Mouse (Mus musculus): ENCODE results near the gene Os9. TPM values are rescaled to one million over a fixed set of nuclear protein-coding genes. Genes with fewer than 3 reads are reported as not detected.
A peak's percentile ranks its signal among the peaks of the same experiment; 100 is the strongest.

Os9 gene
- total and polyA plus RNA-seq, 3 experiments: 24.4 to 25.6 (median 25.1) TPM

DNA sequence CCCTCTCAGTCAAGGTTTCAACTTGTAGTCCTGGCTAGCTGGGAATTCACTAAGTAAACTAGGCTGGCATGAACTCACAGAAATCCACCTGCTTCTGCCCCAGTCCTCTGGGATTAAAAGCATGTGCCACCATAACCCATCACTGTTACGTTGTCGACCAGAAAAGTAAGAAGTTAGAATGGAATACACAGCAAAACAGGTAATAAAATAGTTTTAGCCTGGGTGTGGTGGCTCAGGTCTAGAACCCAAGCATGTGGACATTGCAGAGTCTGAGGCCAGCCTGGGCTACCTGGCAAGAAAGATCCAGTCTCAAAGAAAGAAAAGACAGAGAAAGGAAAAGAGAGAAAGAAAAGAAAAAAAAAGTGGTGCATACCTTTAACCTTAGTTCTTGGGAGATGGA is 59.4 kb downstream of the Os9 start:
- TF ChIP-seq EP300 (IDR thresholded peaks at IDR 0.05; ENCODE audit: insufficient read depth, low read depth, low read length) (no peak), CTCF (IDR thresholded peaks at IDR 0.05) (no peak), POLR2A (IDR thresholded peaks at IDR 0.05; ENCODE audit: insufficient read depth, low read depth, low read length) (no peak)
- H3K9ac ChIP-seq (ENCODE audit: low read depth, low read length): no peak overlapping the region
- DNase-seq: no peak
- intact Hi-C loops (cut with DNase I): loop anchor here (10.0 kb wide), 1 partner anchor 1683 kb away; the partner anchor contains the start of genes Dgka and Pym1
- no peak overlapping the region for H3K4me3 ChIP-seq
- WGBS: 78% methylated on average over 2 of the region's 2 CpGs
- no peaks in the 10 kb centered on the region for H3K27me3 ChIP-seq (ENCODE audit: control insufficient read depth, insufficient read depth, low read length)
- no peaks in the 10 kb centered on the region for H3K36me3 ChIP-seq (ENCODE audit: control insufficient read depth, insufficient read depth, low read length)
- H3K27ac ChIP-seq: no peak overlapping the region
- no peaks in the 10 kb centered on the region for H3K79me2 ChIP-seq (replicated peaks; ENCODE audit: control insufficient read depth, insufficient read depth, low read length)
- peaks cover 6% of the 10 kb centered on the region for H3K4me1 ChIP-seq (ENCODE audit: control insufficient read depth, insufficient read depth, low read length)

DNA sequence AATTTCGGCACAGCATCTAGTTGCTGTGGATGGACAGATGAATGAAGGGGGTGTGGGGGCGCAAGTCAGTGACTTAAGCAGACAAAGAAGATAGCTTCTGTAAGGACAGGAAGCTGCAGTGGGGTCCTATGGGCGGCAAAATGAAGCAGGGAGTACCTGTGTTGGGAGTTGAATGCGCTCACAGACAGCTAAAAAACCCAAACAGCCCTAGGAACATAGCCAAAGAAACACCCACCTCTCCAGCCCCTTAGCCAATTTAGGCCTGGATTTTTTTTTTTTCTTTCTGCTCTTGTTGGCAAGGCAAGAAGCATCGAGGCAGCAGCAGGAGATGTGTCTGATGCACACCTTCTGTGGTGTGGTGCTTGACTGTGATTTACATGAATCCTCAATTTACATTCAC is 59.8 kb downstream of the Os9 start:
- no peak for TF ChIP-seq POLR2A (IDR thresholded peaks at IDR 0.05; ENCODE audit: insufficient read depth, low read depth, low read length)
- no peak for TF ChIP-seq EP300 (IDR thresholded peaks at IDR 0.05; ENCODE audit: insufficient read depth, low read depth, low read length)
- no peak for TF ChIP-seq CTCF (IDR thresholded peaks at IDR 0.05)
- intact Hi-C loops (cut with DNase I): loop anchor here (10.0 kb wide), 1 partner anchor 1684 kb away; the partner anchor contains the start of genes Dgka and Pym1
- no peak overlapping the region for H3K4me3 ChIP-seq
- no peak overlapping the region for H3K9ac ChIP-seq (ENCODE audit: low read depth, low read length)
- no peak for DNase-seq
- H3K4me1 ChIP-seq (ENCODE audit: control insufficient read depth, insufficient read depth, low read length): peaks cover 6% of the 10 kb centered on the region
- no peaks in the 10 kb centered on the region for H3K36me3 ChIP-seq (ENCODE audit: control insufficient read depth, insufficient read depth, low read length)
- H3K79me2 ChIP-seq (replicated peaks; ENCODE audit: control insufficient read depth, insufficient read depth, low read length): no peaks in the 10 kb centered on the region
- no peak overlapping the region for H3K27ac ChIP-seq
- H3K27me3 ChIP-seq (ENCODE audit: control insufficient read depth, insufficient read depth, low read length): no peaks in the 10 kb centered on the region
- WGBS: 71% methylated on average over 5 of the region's 5 CpGs

DNA sequence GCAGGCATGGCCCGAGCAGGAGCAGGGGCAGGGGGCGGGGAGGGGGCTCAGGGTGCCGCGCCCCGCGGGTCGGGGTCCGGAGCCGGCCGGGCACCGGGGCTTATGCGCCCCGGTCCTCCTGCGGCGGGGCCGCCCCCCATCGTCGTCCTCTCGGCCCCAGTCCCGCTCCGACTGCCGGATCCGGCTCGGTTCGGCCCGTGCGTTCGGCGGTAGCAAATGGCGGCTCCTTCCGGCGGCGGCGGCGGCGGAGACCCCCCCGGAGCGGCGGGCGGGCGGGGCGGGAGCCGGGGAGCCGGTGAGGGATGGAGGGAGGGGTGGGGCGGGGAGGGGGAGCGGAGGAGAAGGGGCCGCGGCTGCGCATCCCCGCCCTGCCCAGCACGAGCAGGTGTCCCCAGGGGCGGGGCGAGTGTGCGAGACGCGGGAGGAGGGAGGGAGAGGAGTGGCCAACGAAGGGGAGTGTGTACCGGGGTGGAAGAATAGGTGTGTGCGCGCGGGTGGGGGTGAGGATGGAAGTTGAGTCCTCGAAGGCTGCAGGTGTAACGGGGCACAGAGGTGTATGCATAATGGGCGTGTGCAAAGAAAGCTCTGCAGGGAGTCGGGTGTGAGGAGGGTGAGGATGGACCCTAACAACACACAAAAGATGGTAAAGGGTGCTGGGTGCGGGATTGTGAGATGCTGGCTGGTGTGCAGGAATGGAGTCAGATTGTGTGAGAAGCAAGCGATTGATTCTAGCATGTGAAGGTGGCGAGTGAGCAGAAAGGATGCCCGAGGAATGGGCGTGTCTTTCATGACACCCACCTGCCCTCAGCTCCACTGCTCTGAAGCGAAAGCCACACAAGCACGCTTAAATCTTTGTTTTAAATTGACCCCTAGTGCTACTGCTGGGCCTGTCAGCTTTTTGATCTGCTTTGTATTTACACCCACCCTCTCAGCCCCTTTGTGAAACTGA is 60.7 kb downstream of the Os9 start, which contains the start of gene March9:
Gene March9, minus strand, starts transcription at position 217 of the 949 bp plus-strand sequence.
- Histone ChIP-seq H3K9ac (ENCODE audit: low read depth, low read length) (peak within 1 kb of the TSS; percentile 72), H3K36me3 (ENCODE audit: control insufficient read depth, insufficient read depth, low read length) (no peaks in the 10 kb centered on the region), H3K4me1 (ENCODE audit: control insufficient read depth, insufficient read depth, low read length) (peaks cover 6% of the 10 kb centered on the region), H3K27ac (no peak within 1 kb of the TSS), H3K4me3 (peak within 1 kb of the TSS; percentile 66), H3K27me3 (ENCODE audit: control insufficient read depth, insufficient read depth, low read length) (no peaks in the 10 kb centered on the region), H3K79me2 (replicated peaks; ENCODE audit: control insufficient read depth, insufficient read depth, low read length) (no peaks in the 10 kb centered on the region)
- intact Hi-C loops (cut with DNase I): loop anchor here (10.0 kb wide), 1 partner anchor 1685 kb away; the partner anchor contains the start of genes Dgka and Pym1
- WGBS: 3% methylated on average over 43 of the region's 72 CpGs
- TF ChIP-seq CTCF (IDR thresholded peaks at IDR 0.05) (no peak), POLR2A (IDR thresholded peaks at IDR 0.05; ENCODE audit: insufficient read depth, low read depth, low read length) (no peak), EP300 (IDR thresholded peaks at IDR 0.05; ENCODE audit: insufficient read depth, low read depth, low read length) (no peak)
- DNase-seq: peak; percentile 64 to 74

DNA sequence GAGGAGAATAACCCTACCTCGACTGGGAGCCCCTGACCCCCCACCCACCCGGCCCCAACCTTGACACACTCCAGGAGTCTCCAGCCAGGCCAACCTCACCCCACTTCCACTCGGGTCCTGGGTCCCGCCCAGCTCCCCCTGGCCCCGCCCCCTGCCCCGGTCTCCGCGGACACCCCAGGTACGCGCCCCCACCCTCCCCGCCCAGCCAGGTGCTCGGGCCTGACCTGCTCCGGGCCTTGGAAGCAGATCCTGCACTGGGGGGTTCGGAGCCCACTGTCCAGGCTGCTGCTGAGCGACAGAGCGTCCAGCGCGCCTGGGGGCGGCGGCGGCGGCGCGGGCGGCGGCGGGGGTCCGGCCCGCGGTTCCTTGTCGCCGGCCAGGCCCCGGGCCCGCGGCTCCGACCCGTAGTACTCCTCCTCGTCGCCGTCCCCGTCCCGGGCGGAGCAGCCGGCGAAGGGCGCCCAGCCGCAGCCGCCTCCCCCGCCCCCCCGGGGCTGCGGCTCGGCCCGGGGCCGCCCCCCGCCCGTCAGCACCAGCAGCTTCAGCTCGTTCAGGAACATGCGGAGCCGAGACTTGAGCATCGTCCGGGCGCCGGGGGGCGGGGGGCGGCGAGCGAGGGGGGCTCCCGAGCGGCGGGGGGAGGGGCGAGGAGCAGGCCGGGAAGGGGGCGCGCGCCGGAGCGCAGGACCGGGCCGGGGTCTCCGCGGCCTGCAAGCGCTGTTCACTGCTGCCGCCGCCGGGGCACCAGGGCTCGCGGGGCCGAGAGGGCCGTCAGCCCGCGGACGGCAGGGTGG is 61.6 kb downstream of the Os9 start:
- Histone ChIP-seq H3K36me3 (ENCODE audit: control insufficient read depth, insufficient read depth, low read length) (no peaks in the 10 kb centered on the region), H3K27ac (no peak overlapping the region), H3K9ac (ENCODE audit: low read depth, low read length) (peak overlapping the region; percentile 72), H3K79me2 (replicated peaks; ENCODE audit: control insufficient read depth, insufficient read depth, low read length) (no peaks in the 10 kb centered on the region), H3K4me3 (peak overlapping the region; percentile 66), H3K4me1 (ENCODE audit: control insufficient read depth, insufficient read depth, low read length) (peaks cover 5% of the 10 kb centered on the region), H3K27me3 (ENCODE audit: control insufficient read depth, insufficient read depth, low read length) (no peaks in the 10 kb centered on the region)
- WGBS: 1% methylated on average over 73 of the region's 92 CpGs
- TF ChIP-seq CTCF (IDR thresholded peaks at IDR 0.05) (no peak), EP300 (IDR thresholded peaks at IDR 0.05; ENCODE audit: insufficient read depth, low read depth, low read length) (no peak), POLR2A (IDR thresholded peaks at IDR 0.05; ENCODE audit: insufficient read depth, low read depth, low read length) (no peak)
- no peak for DNase-seq
- intact Hi-C loops (cut with DNase I): no loop called here

DNA sequence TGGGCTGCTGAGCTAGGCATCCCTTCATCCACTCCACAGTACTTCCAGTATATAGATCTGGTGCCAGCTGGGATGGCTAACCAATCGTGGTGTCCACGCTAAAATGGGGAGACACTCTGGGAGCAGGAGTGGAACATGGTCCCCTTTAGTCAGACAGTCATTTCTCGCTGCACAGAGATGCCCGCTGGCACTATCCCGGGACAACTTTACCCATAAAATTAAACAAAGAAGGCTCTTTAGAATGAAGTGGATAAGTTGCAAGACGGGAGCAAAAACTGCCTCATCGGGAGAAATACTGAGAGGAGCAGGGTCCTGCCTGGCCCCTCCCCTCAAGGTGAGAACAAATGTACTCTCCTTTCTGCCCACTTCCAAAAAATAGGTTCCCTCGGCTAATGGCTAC is 62.2 kb downstream of the Os9 start:
- TF ChIP-seq CTCF (IDR thresholded peaks at IDR 0.05): no peak
- TF ChIP-seq POLR2A (IDR thresholded peaks at IDR 0.05; ENCODE audit: insufficient read depth, low read depth, low read length): no peak
- no peak for TF ChIP-seq EP300 (IDR thresholded peaks at IDR 0.05; ENCODE audit: insufficient read depth, low read depth, low read length)
- Histone ChIP-seq H3K79me2 (replicated peaks; ENCODE audit: control insufficient read depth, insufficient read depth, low read length) (no peaks in the 10 kb centered on the region), H3K27me3 (ENCODE audit: control insufficient read depth, insufficient read depth, low read length) (no peaks in the 10 kb centered on the region), H3K4me1 (ENCODE audit: control insufficient read depth, insufficient read depth, low read length) (peaks cover 4% of the 10 kb centered on the region; the same call in 1 of the 2 replicates), H3K36me3 (ENCODE audit: control insufficient read depth, insufficient read depth, low read length) (no peaks in the 10 kb centered on the region), H3K27ac (no peak overlapping the region), H3K4me3 (peak overlapping the region; percentile 66; the same call in 1 of the 2 replicates), H3K9ac (ENCODE audit: low read depth, low read length) (no peak overlapping the region)
- 11% methylated on average over 8 of the region's 8 CpGs for WGBS
- intact Hi-C loops (cut with DNase I): no loop called here
- DNase-seq: no peak
